Mouse (Mus musculus) MEL (cell line): Measurements from ENCODE around the gene Coro1a. TPM values are rescaled to one million over a fixed set of nuclear protein-coding genes. Genes with fewer than 3 reads are reported as not detected.

ENCODE experiments used
- DNase-seq: peaks from one replicate; pipeline ENCODE4 v3.0.0; 2011; ENCODE audit warnings: low read depth, low spot score
- H3K27ac ChIP-seq: 2 replicates; pipeline ENCODE4 v1.5.1; 2012; ENCODE audit warnings: low read depth, mild to moderate bottlenecking, control low read depth, low read length, moderate library complexity; ENCODE audit not compliant: control insufficient read depth
- H3K27me3 ChIP-seq, 2 experiments: fragments of 150-350 bp in 1 of 2; sonication (generic) in 1 of 2; 2 replicates each; pipeline ENCODE4 v1.6.1; 2012; ENCODE audit warnings: low read length in 2 of 2, mild to moderate bottlenecking in 2 of 2, improper control_type of control experiment in 1 of 2, moderate library complexity in 1 of 2; ENCODE audit not compliant: insufficient read depth in 2 of 2, control insufficient read depth in 1 of 2
- H3K36me3 ChIP-seq, 2 experiments: 2 replicates each; pipeline ENCODE4 v1.6.1; 2012 to 2014; ENCODE audit warnings: low read length in 2 of 2, improper control_type of control experiment in 1 of 2, inconsistent platforms in 1 of 2, mild to moderate bottlenecking in 1 of 2; ENCODE audit not compliant: insufficient read depth in 2 of 2, control insufficient read depth in 1 of 2
- H3K4me1 ChIP-seq, 2 experiments: fragments of 150-350 bp in 1 of 2; sonication (generic) in 1 of 2; 2 replicates each; pipeline ENCODE4 v1.6.1; 2012; ENCODE audit warnings: low read length in 2 of 2, improper control_type of control experiment in 1 of 2, mild to moderate bottlenecking in 1 of 2; ENCODE audit not compliant: insufficient read depth in 2 of 2, control insufficient read depth in 1 of 2
- H3K4me3 ChIP-seq, 2 experiments: fragments of 150-350 bp in 1 of 2; sonication (generic) in 1 of 2; 2 replicates each; pipeline ENCODE4 v1.5.1; 2012; ENCODE audit warnings: low read depth in 2 of 2, low read length in 2 of 2, mild to moderate bottlenecking in 2 of 2, moderate library complexity in 2 of 2, control low read depth in 1 of 2, improper control_type of control experiment in 1 of 2; ENCODE audit not compliant: control insufficient read depth in 1 of 2, insufficient read depth in 1 of 2
- H3K79me2 ChIP-seq: 2 replicates; pipeline ENCODE4 v1.6.1; 2012; ENCODE audit warnings: mild to moderate bottlenecking, low read length, moderate library complexity; ENCODE audit not compliant: control insufficient read depth, poor library complexity, insufficient read depth
- H3K9ac ChIP-seq: 2 replicates; pipeline ENCODE4 v1.6.1; 2012; ENCODE audit warnings: low read depth, mild to moderate bottlenecking, control low read depth, low read length, moderate library complexity; ENCODE audit not compliant: control insufficient read depth, poor library complexity, severe bottlenecking
- H3K9me3 ChIP-seq: fragments of 150-350 bp; sonication (generic); replicated peaks from 2 replicates; pipeline ENCODE4 v1.6.1; 2012; ENCODE audit warnings: mild to moderate bottlenecking, low read length, improper control_type of control experiment, moderate library complexity; ENCODE audit not compliant: insufficient read depth
- CHD1 ChIP-seq: IDR thresholded peaks from 2 replicates; pipeline ENCODE4 v1.6.1; 2012; ENCODE audit warnings: low read depth, mild to moderate bottlenecking, inconsistent platforms, low read length, improper control_type of control experiment
- CHD2 ChIP-seq: IDR thresholded peaks from 2 replicates; pipeline ENCODE4 v1.6.1; 2011; ENCODE audit warnings: low read length, improper control_type of control experiment
- CTCF ChIP-seq, 3 experiments: IDR thresholded peaks in 2 of 3; conservative IDR thresholded peaks in 1 of 3; 2 replicates each; pipeline ENCODE4 v1.5.1; 2011 to 2012; ENCODE audit warnings: low read length in 3 of 3, low read depth in 2 of 3, mild to moderate bottlenecking in 2 of 3, improper control_type of control experiment in 1 of 3, inconsistent platforms in 1 of 3, mixed read lengths in 1 of 3, moderate library complexity in 1 of 3; ENCODE audit not compliant: control insufficient read depth in 1 of 3, insufficient read depth in 1 of 3, poor library complexity in 1 of 3, severe bottlenecking in 1 of 3
- E2F4 ChIP-seq: IDR thresholded peaks from 2 replicates; pipeline ENCODE4 v1.6.1; 2011; ENCODE audit warnings: low read depth, low read length, improper control_type of control experiment, borderline replicate concordance
- EP300 ChIP-seq, 2 experiments: IDR thresholded peaks; 2 replicates each; pipeline ENCODE4 v1.6.1; 2011; ENCODE audit warnings: improper control_type of control experiment in 2 of 2, low read length in 2 of 2, low read depth in 1 of 2, mild to moderate bottlenecking in 1 of 2
- ETS1 ChIP-seq: IDR thresholded peaks from 2 replicates; pipeline ENCODE4 v1.6.1; 2012; ENCODE audit warnings: low read depth, mild to moderate bottlenecking, inconsistent platforms, low read length, improper control_type of control experiment, moderate library complexity
- HCFC1 ChIP-seq: IDR thresholded peaks from 2 replicates; pipeline ENCODE4 v1.6.1; 2012; ENCODE audit warnings: low read depth, mild to moderate bottlenecking, inconsistent platforms, low read length, improper control_type of control experiment, moderate library complexity
- KAT2A ChIP-seq: conservative IDR thresholded peaks from 2 replicates; pipeline ENCODE4 v1.6.1; 2012; ENCODE audit warnings: low read depth, low read length, improper control_type of control experiment, inconsistent platforms
- MAFK ChIP-seq: IDR thresholded peaks from 2 replicates; pipeline ENCODE4 v1.6.1; 2011; ENCODE audit warnings: low read depth, mild to moderate bottlenecking, low read length, improper control_type of control experiment, borderline replicate concordance
- MAZ ChIP-seq: IDR thresholded peaks from 2 replicates; pipeline ENCODE4 v1.6.1; 2012; ENCODE audit warnings: low read depth, mild to moderate bottlenecking, inconsistent platforms, low read length, improper control_type of control experiment
- MEF2A ChIP-seq: IDR thresholded peaks from 2 replicates; pipeline ENCODE4 v1.6.1; 2014; ENCODE audit warnings: low read depth, mild to moderate bottlenecking, inconsistent platforms, low read length, improper control_type of control experiment; ENCODE audit not compliant: poor library complexity, insufficient replicate concordance, severe bottlenecking; ENCODE audit errors: extremely low read depth
- MYB ChIP-seq: IDR thresholded peaks from 2 replicates; pipeline ENCODE4 v1.6.1; 2011; ENCODE audit warnings: mild to moderate bottlenecking, low read depth, low read length, improper control_type of control experiment
- POLR2A ChIP-seq, 2 experiments: IDR thresholded peaks; 2 replicates each; pipeline ENCODE4 v1.6.1; 2011 to 2012; ENCODE audit warnings: low read length in 2 of 2, mild to moderate bottlenecking in 2 of 2, control low read depth in 1 of 2, improper control_type of control experiment in 1 of 2, low read depth in 1 of 2, moderate library complexity in 1 of 2; ENCODE audit not compliant: control insufficient read depth in 1 of 2, insufficient read depth in 1 of 2, poor library complexity in 1 of 2
- POLR2AphosphoS2 ChIP-seq: IDR thresholded peaks from 2 replicates; pipeline ENCODE4 v1.6.1; 2011; ENCODE audit warnings: low read length, improper control_type of control experiment
- POLR2AphosphoS5 ChIP-seq: IDR thresholded peaks from 2 replicates; pipeline ENCODE4 v1.6.1; 2012; ENCODE audit warnings: low read depth, borderline replicate concordance, mild to moderate bottlenecking, inconsistent platforms, low read length, moderate library complexity, mixed read lengths
- SMC3 ChIP-seq: IDR thresholded peaks from 2 replicates; pipeline ENCODE4 v1.6.1; 2011; ENCODE audit warnings: low read depth, low read length, improper control_type of control experiment
- TCF12 ChIP-seq: IDR thresholded peaks from 2 replicates; pipeline ENCODE4 v1.6.1; 2014; ENCODE audit warnings: low read depth, mild to moderate bottlenecking, inconsistent platforms, low read length, improper control_type of control experiment, moderate library complexity
- USF2 ChIP-seq, 2 experiments: IDR thresholded peaks; 2 replicates each; pipeline ENCODE4 v1.6.1; 2011 to 2012; ENCODE audit warnings: improper control_type of control experiment in 2 of 2, low read length in 2 of 2, borderline replicate concordance in 1 of 2, inconsistent platforms in 1 of 2, low read depth in 1 of 2, mild to moderate bottlenecking in 1 of 2; ENCODE audit not compliant: insufficient read depth in 1 of 2
- ZKSCAN1 ChIP-seq: IDR thresholded peaks from 2 replicates; pipeline ENCODE4 v1.6.1; 2012; ENCODE audit warnings: low read depth, mild to moderate bottlenecking, inconsistent platforms, low read length, improper control_type of control experiment, moderate library complexity
- ZMIZ1 ChIP-seq: IDR thresholded peaks from 2 replicates; pipeline ENCODE4 v1.6.1; 2012; ENCODE audit warnings: low read depth, mild to moderate bottlenecking, inconsistent platforms, low read length, improper control_type of control experiment, moderate library complexity
- ZNF384 ChIP-seq: IDR thresholded peaks from 2 replicates; pipeline ENCODE4 v1.6.1; 2012; ENCODE audit warnings: low read depth, mild to moderate bottlenecking, inconsistent platforms, low read length, improper control_type of control experiment
- polyA plus RNA-seq, 2 experiments: library from polyadenylated mRNA; stranded (reverse) in 1 of 2; unstranded in 1 of 2; fragments of >175 nt in 1 of 2; fragments of >200 nt in 1 of 2; gene quantifications; 2 replicates each; pipeline versions ENCODE4 v1.2.1 to v1.2.4; 2012; ENCODE audit warnings: low replicate concordance in 2 of 2, low read depth in 1 of 2; ENCODE audit not compliant: insufficient read length in 2 of 2, insufficient read depth in 1 of 2, missing spikeins in 1 of 2
- total RNA-seq: library from RNA; depleted of rRNA; stranded (reverse); fragments of 300-350 nt; gene quantifications from 2 replicates; pipeline ENCODE4 v1.2.3, GENCODE M21; 2012

Coro1a gene
- total and polyA plus RNA-seq, 3 experiments, result 195 to 204 TPM; not detected in 1

DNA sequence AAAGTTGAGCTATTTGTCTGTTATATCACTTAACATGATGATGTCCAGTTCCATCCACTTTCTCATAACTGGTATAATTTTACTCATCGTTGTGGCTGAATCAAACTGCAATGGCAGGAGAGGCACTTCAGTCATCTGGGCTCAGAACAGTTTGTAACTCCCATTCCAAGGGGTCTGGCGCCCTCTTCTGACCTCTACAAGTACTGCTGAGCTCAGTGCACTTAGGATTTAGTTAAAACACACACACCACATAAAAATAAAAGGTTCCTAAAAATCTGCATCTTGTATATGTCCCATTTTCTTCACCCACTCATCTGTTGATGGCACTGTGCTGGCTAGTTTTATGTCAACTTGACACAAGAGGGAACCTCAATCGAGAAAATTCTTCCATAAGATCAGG lies 14.3 kb downstream of the Coro1a start (continued):
- TF ChIP-seq MAFK, result 0 out of 2 replicates have a peak, but pooled peaks have one; percentile 57

DNA sequence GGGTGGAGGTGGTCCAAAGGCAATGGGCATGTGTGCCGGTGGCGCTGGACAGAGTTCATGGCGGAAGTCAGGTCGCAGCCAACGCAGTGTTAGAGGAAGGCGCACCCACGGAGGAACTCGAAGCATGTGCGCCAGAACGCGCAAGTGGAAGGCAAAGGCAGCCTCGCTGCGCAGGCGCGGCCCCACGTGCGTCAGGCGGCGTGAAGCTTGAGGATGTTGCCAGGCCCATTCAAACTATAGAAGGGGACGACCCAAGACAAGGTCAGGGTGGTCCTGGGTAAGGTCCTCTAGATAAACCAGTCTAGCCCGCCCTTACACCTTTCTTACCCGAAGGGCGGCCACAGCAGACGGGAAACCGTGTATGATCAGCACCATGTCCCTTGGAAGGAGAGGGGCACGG lies 15.2 kb downstream of the Coro1a start:
- Histone ChIP-seq H3K4me3 (no peak overlapping the region), H3K27me3 (no peaks in the 10 kb centered on the region), H3K27ac (no peak overlapping the region), H3K36me3 (peaks cover 0 to 12% of the 10 kb centered on the region in 2 experiments; a peak in 2 of 4 replicates), H3K79me2 (peaks cover 19% of the 10 kb centered on the region), H3K4me1 (peaks cover 0 to 11% of the 10 kb centered on the region in 2 experiments; a peak in 2 of 4 replicates), H3K9me3 (no peaks in the 10 kb centered on the region), H3K9ac (no peak overlapping the region)
- no peak for DNase-seq
- TF ChIP-seq POLR2A (IDR thresholded peaks at IDR 0.05; ENCODE audit: control insufficient read depth in 1 of 2, insufficient read depth in 1 of 2, low read depth in 1 of 2, low read length in 2 of 2, poor library complexity in 1 of 2) (no peak), ZMIZ1 (no peak), MEF2A (no peak), HCFC1 (no peak), POLR2AphosphoS5 (no peak), TCF12 (no peak), CTCF (IDR thresholded peaks at IDR 0.05 in 2 of 3, conservative IDR thresholded peaks at IDR 0.05 in 1 of 3; ENCODE audit: control insufficient read depth in 1 of 3, insufficient read depth in 1 of 3, low read depth in 2 of 3, low read length in 3 of 3, poor library complexity in 1 of 3, severe bottlenecking in 1 of 3) (no peak), USF2 (IDR thresholded peaks at IDR 0.05; ENCODE audit: borderline replicate concordance in 1 of 2, insufficient read depth in 1 of 2, low read depth in 1 of 2, low read length in 2 of 2) (no peak), KAT2A (no peak), CHD1 (no peak), ZKSCAN1 (no peak), POLR2AphosphoS2 (no peak), MAZ (no peak), MYB (no peak), ETS1 (no peak), E2F4 (no peak), EP300 (IDR thresholded peaks at IDR 0.05; ENCODE audit: low read depth in 1 of 2, low read length in 2 of 2) (no peak)

DNA sequence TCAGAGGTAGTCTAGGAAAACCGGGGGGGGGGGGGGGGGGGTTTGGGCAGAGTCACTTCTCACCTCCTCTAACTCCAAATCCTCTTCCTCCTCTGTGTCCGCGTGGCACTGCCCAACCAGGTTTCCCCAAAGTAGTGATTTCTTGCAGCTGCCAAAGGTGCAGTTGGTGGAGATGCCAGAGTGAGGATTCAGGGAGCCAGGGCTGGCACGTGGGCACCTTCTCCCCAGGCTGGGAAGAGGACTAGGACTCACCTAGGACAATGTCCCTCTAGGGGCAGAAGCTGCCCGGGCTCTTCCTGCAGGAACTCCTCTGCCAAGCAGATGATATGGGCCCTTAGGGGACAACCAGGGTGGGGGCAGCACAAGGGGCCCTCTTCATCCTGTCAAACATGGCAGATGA lies 15.9 kb downstream of the Coro1a start:
- peaks cover 0 to 5% of the 10 kb centered on the region in 2 experiments; a peak in 2 of 4 replicates for H3K36me3 ChIP-seq
- H3K4me1 ChIP-seq, result peaks cover 0 to 5% of the 10 kb centered on the region in 2 experiments; a peak in 1 of 4 replicates
- H3K79me2 ChIP-seq, result peaks cover 12% of the 10 kb centered on the region

More for the DNA sequence above, 15.9 kb downstream of the Coro1a start:
- Histone ChIP-seq H3K27me3 (no peaks in the 10 kb centered on the region), H3K9ac (no peak overlapping the region), H3K27ac (no peak overlapping the region), H3K9me3 (no peaks in the 10 kb centered on the region), H3K4me3 (no peak overlapping the region)
- TF ChIP-seq ETS1, result no peak
- TF ChIP-seq KAT2A, result no peak
- TF ChIP-seq ZNF384, result no peak
- TF ChIP-seq CHD2, result no peak
- TF ChIP-seq E2F4, result no peak
- no peak for TF ChIP-seq POLR2A (IDR thresholded peaks at IDR 0.05; ENCODE audit: control insufficient read depth in 1 of 2, insufficient read depth in 1 of 2, low read depth in 1 of 2, low read length in 2 of 2, poor library complexity in 1 of 2)
- TF ChIP-seq SMC3, result no peak
- no peak for DNase-seq
